Mouse (Mus musculus) kidney, embryonic 14.5 days (tissue): ENCODE results near the gene Atp2a3. TPM values are rescaled to one million over a fixed set of nuclear protein-coding genes. Genes with fewer than 3 reads are reported as not detected.

ENCODE experiments used
- ATAC-seq: fragments of 200-750 bp; cut with Nextera tagmentation; 2 replicates; pipeline ENCODE4 v1.8.0; 2017; ENCODE audit warnings: moderate number of reproducible peaks, mild to moderate bottlenecking, moderate TSS enrichment, moderate library complexity; ENCODE audit not compliant: low FRiP score, low TSS enrichment
- H3K27ac ChIP-seq: fragments of 300-500 bp; sonication (generic); 2 replicates; pipeline ENCODE4 v1.5.1; 2014; ENCODE audit warnings: low read depth, mild to moderate bottlenecking, low read length, moderate library complexity, mixed read lengths
- H3K27me3 ChIP-seq: fragments of 300-500 bp; sonication (generic); 2 replicates; pipeline ENCODE4 v1.6.1; 2014; ENCODE audit warnings: mild to moderate bottlenecking, low read length; ENCODE audit not compliant: control insufficient read depth, insufficient read depth
- H3K36me3 ChIP-seq: fragments of 300-500 bp; sonication (generic); 2 replicates; pipeline ENCODE4 v1.6.1; 2014; ENCODE audit warnings: low read length, mixed read lengths; ENCODE audit not compliant: control insufficient read depth, insufficient read depth
- H3K4me1 ChIP-seq: fragments of 300-500 bp; sonication (generic); 2 replicates; pipeline ENCODE4 v1.6.1; 2014; ENCODE audit warnings: low read length, mixed read lengths; ENCODE audit not compliant: control insufficient read depth, insufficient read depth
- H3K4me2 ChIP-seq: fragments of 300-500 bp; sonication (generic); replicated peaks from 2 replicates; pipeline ENCODE4 v1.6.1; 2014; ENCODE audit warnings: low read depth, mild to moderate bottlenecking, low read length
- H3K4me3 ChIP-seq: fragments of 300-500 bp; sonication (generic); 2 replicates; pipeline ENCODE4 v1.5.1; 2014; ENCODE audit warnings: mild to moderate bottlenecking, low read length
- H3K9ac ChIP-seq: fragments of 300-500 bp; sonication (generic); 2 replicates; pipeline ENCODE4 v1.6.1; 2014; ENCODE audit warnings: low read depth, mild to moderate bottlenecking, low read length, moderate library complexity
- H3K9me3 ChIP-seq: fragments of 300-500 bp; sonication (generic); 2 replicates; pipeline ENCODE4 v1.6.1; 2016; ENCODE audit warnings: low read length; ENCODE audit not compliant: control insufficient read depth
- WGBS: fragments of 180-500 bp; shearing (Covaris S2); extraction: QIAGEN DNeasy Blood & Tissue Kit; methylation state at CpG from one replicate; pipeline ENCODE4 v1.1.7; 2014; 5-methylcytosine and 5-hydroxymethylcytosine counted together
- polyA plus RNA-seq: library from polyadenylated mRNA; unstranded; fragments of >200 nt; fragmentation: Nextera tagmentation; extraction: Ambion mirVana; gene quantifications from 2 replicates; pipeline ENCODE4 v1.2.1, GENCODE M21; 2014

Gene Atp2a3
- 1.3 and 2.2 TPM in 2 replicates for polyA plus RNA-seq

GRCm38 (mm10) chr11:72961072-72961980, at the start of gene Atp2a3:
Atp2a3 (plus strand) TSS chr11:72961169.
- Histone ChIP-seq H3K4me1 (peaks cover 16% of the 10 kb centered on the region), H3K9ac (0 out of 2 replicates have a peak within 1 kb of the TSS, but pooled peaks have one; percentile 19), H3K27ac (no peak within 1 kb of the TSS), H3K4me3 (peak within 1 kb of the TSS; percentile 39), H3K36me3 (no peaks in the 10 kb centered on the region), H3K27me3 (peaks cover 25% of the 10 kb centered on the region), H3K9me3 (no peaks in the 10 kb centered on the region), H3K4me2 (peak within 1 kb of the TSS; percentile 56)
- 0 out of 2 replicates have a peak, but pooled peaks have one; percentile 24 for ATAC-seq
- 4% methylated on average over 70 of the region's 70 CpGs for WGBS

- 79% methylated on average over 7 of the region's 7 CpGs for WGBS
- no peak for ATAC-seq
- H3K4me1 ChIP-seq, result no peaks in the 10 kb centered on the region
- no peaks in the 10 kb centered on the region for H3K9me3 ChIP-seq
- H3K4me3 ChIP-seq, result no peak overlapping the region
- no peak overlapping the region for H3K27ac ChIP-seq
- no peak overlapping the region for H3K9ac ChIP-seq
- peaks cover 59% of the 10 kb centered on the region for H3K36me3 ChIP-seq
- no peak overlapping the region for H3K4me2 ChIP-seq
- H3K27me3 ChIP-seq, result no peaks in the 10 kb centered on the region
Observed at GRCm38 (mm10) chr11:72917299-72917996, 43.5 kb upstream of the Atp2a3 start.

GRCm38 (mm10) chr11:72923116-72923515, 37.9 kb upstream of the Atp2a3 start:
- Histone ChIP-seq H3K4me1 (peaks cover 5% of the 10 kb centered on the region; the same call in 1 of the 2 replicates), H3K27me3 (no peaks in the 10 kb centered on the region), H3K27ac (no peak overlapping the region), H3K9me3 (no peaks in the 10 kb centered on the region), H3K36me3 (peaks cover 29% of the 10 kb centered on the region; the same call in 1 of the 2 replicates), H3K9ac (no peak overlapping the region), H3K4me3 (no peak overlapping the region), H3K4me2 (no peak overlapping the region)
- ATAC-seq, result peak; percentile 53
- WGBS, result 39% methylated on average over 4 of the region's 4 CpGs

DNA sequence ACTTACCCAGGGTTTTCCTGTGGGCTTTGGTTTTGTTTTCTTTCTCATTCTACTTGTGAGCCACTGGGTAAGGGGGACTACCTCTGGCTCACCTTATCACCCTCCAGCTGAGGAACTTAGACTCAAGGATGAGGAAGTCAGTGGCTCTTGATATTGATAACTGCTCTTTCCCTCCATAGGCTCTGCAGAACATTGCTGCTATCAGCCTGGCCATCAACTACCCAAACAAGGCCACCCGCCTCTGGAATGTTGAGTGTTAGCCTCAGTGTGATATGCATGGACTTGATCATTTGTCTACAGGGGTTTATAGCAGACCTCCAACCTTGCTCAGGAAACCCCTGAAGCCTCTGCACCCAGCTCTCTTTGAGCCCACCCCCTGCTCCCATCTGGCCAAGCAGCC, 36.5 kb upstream of the Atp2a3 start:
- WGBS, result 86% methylated on average over 1 of the region's 1 CpGs

DNA sequence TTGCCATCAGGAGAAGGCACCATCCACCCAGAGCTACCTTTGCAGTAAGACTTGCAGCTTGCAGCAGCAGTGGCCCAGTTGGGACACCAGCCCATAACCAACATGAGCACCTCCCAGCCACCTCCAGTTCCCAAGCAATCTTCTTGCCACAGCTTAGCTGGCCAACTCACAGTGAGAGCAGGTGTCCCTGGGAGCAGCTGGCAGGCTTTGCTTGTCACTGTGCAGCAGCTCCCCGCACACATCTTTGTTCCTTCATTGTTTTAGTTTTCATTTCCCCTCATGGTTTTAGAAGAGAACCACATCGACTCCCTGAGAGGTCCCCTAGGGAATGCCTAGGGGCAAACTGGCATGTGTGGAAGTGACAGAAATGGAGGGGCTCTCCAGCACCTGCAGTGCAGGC, 35.9 kb upstream of the Atp2a3 start:
- H3K27ac ChIP-seq, result no peak overlapping the region
- no peak for ATAC-seq

More for the DNA sequence above, 36.5 kb upstream of the Atp2a3 start:
- H3K9ac ChIP-seq, result no peak overlapping the region
- no peak overlapping the region for H3K4me3 ChIP-seq
- H3K9me3 ChIP-seq, result no peaks in the 10 kb centered on the region
- H3K27me3 ChIP-seq, result no peaks in the 10 kb centered on the region
- H3K4me2 ChIP-seq, result no peak overlapping the region
- no peak overlapping the region for H3K27ac ChIP-seq
- peaks cover 25% of the 10 kb centered on the region; the same call in 1 of the 2 replicates for H3K36me3 ChIP-seq
- peaks cover 5% of the 10 kb centered on the region; the same call in 1 of the 2 replicates for H3K4me1 ChIP-seq
- ATAC-seq, result no peak

GRCm38 (mm10) chr11:72926226-72926890, 34.6 kb upstream of the Atp2a3 start:
- 50% methylated on average over 13 of the region's 13 CpGs for WGBS
- peaks cover 14% of the 10 kb centered on the region; the same call in 1 of the 2 replicates for H3K36me3 ChIP-seq
- H3K27ac ChIP-seq, result no peak overlapping the region
- H3K9me3 ChIP-seq, result no peaks in the 10 kb centered on the region
- H3K4me3 ChIP-seq, result no peak overlapping the region
- no peak overlapping the region for H3K9ac ChIP-seq
- ATAC-seq, result peak; percentile 79; the same call in 1 of the 2 replicates
- H3K27me3 ChIP-seq, result no peaks in the 10 kb centered on the region
- H3K4me1 ChIP-seq, result peaks cover 5% of the 10 kb centered on the region; the same call in 1 of the 2 replicates
- no peak overlapping the region for H3K4me2 ChIP-seq

More for the DNA sequence above, 35.9 kb upstream of the Atp2a3 start:
- Histone ChIP-seq H3K27me3 (no peaks in the 10 kb centered on the region), H3K9ac (no peak overlapping the region; the same call in 1 of the 2 replicates), H3K4me1 (peaks cover 5% of the 10 kb centered on the region; the same call in 1 of the 2 replicates), H3K4me3 (no peak overlapping the region), H3K4me2 (no peak overlapping the region), H3K36me3 (peaks cover 22% of the 10 kb centered on the region; the same call in 1 of the 2 replicates), H3K9me3 (no peaks in the 10 kb centered on the region)
- WGBS, result 71% methylated on average over 2 of the region's 2 CpGs

GRCm38 (mm10) chr11:72928516-72928915, 32.5 kb upstream of the Atp2a3 start:
- H3K4me2 ChIP-seq, result no peak overlapping the region
- no peaks in the 10 kb centered on the region for H3K4me1 ChIP-seq
- peaks cover 6% of the 10 kb centered on the region; the same call in 1 of the 2 replicates for H3K36me3 ChIP-seq
- H3K4me3 ChIP-seq, result no peak overlapping the region
- no peaks in the 10 kb centered on the region for H3K27me3 ChIP-seq
- H3K9me3 ChIP-seq, result no peaks in the 10 kb centered on the region
- no peak for ATAC-seq
- H3K27ac ChIP-seq, result no peak overlapping the region
- H3K9ac ChIP-seq, result no peak overlapping the region
- 72% methylated on average over 2 of the region's 2 CpGs for WGBS
